Mouse (Mus musculus) heart, adult 2 months (tissue): ENCODE data around the gene Tap1. TPM values are rescaled to one million over a fixed set of nuclear protein-coding genes. Genes with fewer than 3 reads are reported as not detected.

Source experiments
- DNase-seq, 2 experiments: peaks; one replicate each; pipeline ENCODE4 v3.0.0; 2021
- H3K27ac ChIP-seq: fragments of 200-600 bp; 2 replicates; pipeline ENCODE4 v1.8.1; 2022
- H3K27me3 ChIP-seq: fragments of 200-500 bp; 2 replicates; pipeline ENCODE4 v1.6.1; 2012; ENCODE audit warnings: mild to moderate bottlenecking, low read length, inconsistent platforms, mixed read lengths; ENCODE audit not compliant: control insufficient read depth, insufficient read depth
- H3K36me3 ChIP-seq: fragments of 200-500 bp; 2 replicates; pipeline ENCODE4 v1.6.1; 2012; ENCODE audit warnings: low read length, inconsistent platforms; ENCODE audit not compliant: control insufficient read depth, insufficient read depth
- H3K4me1 ChIP-seq: fragments of 200-500 bp; 2 replicates; pipeline ENCODE4 v1.6.1; 2011; ENCODE audit warnings: low read length; ENCODE audit not compliant: control insufficient read depth, insufficient read depth
- H3K4me3 ChIP-seq: fragments of 200-600 bp; 2 replicates; pipeline ENCODE4 v1.8.1; 2022
- H3K79me2 ChIP-seq: fragments of 200-500 bp; replicated peaks from 2 replicates; pipeline ENCODE4 v1.6.1; 2012; ENCODE audit warnings: mild to moderate bottlenecking, inconsistent platforms, low read length, moderate library complexity, mixed read lengths; ENCODE audit not compliant: control insufficient read depth, insufficient read depth
- H3K9ac ChIP-seq: fragments of 200-500 bp; 2 replicates; pipeline ENCODE4 v1.6.1; 2012; ENCODE audit warnings: low read depth, mild to moderate bottlenecking, control low read depth, inconsistent platforms, low read length, mixed read lengths
- CTCF ChIP-seq: fragments of 200-600 bp; IDR thresholded peaks from 2 replicates; pipeline ENCODE4 v1.8.1; 2022; ENCODE audit warnings: antibody characterized with exemption, mild to moderate bottlenecking, moderate library complexity
- EP300 ChIP-seq: fragments of 200-500 bp; IDR thresholded peaks from 2 replicates; pipeline ENCODE4 v1.6.1; 2011; ENCODE audit warnings: low read depth, low read length, control low read depth; ENCODE audit not compliant: insufficient read depth
- POLR2A ChIP-seq: fragments of 200-500 bp; IDR thresholded peaks from 2 replicates; pipeline ENCODE4 v1.6.1; 2011; ENCODE audit warnings: mild to moderate bottlenecking, low read depth, low read length, control low read depth; ENCODE audit not compliant: insufficient read depth
- WGBS: fragments of 180-500 bp; shearing (Covaris S2); methylation state at CpG from one replicate; pipeline ENCODE4 v1.1.7; 2018; 5-methylcytosine and 5-hydroxymethylcytosine counted together
- intact Hi-C: fragments of 180-260 bp; cut with DNase I; formaldehyde crosslinking; loops from one replicate; pipeline ENCODE4 v1.15.1; 2025
- polyA plus RNA-seq: library from polyadenylated mRNA; depleted of rRNA; stranded (reverse); fragments of >200 nt; gene quantifications from 2 replicates; pipeline ENCODE4 v1.2.3, GENCODE M21; 2012
- total RNA-seq, 2 experiments: library from RNA; stranded (reverse); gene quantifications; 2 replicates each; pipeline ENCODE4 v1.2.3; 2021

The Tap1 gene
- total and polyA plus RNA-seq, 3 experiments: 3.4 to 11.7 (median 7.2) TPM

DNA sequence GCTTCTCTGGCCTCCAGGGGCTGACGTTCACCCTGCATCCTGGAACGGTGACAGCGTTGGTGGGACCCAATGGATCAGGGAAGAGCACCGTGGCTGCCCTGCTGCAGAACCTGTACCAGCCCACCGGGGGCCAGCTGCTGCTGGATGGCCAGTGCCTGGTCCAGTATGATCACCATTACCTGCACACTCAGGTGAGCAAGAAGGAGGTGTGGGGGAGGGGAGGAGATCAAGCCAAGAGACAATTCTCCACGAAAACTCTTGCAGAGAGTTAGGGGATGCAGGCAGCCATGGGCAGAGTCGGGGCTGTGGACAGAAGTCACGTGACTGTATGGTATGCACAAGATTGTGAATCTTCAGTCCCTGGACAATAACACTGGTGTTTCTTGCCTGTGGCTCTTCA is 6.1 kb downstream of the Tap1 start:
- Histone ChIP-seq H3K4me3 (no peak overlapping the region), H3K27me3 (no peaks in the 10 kb centered on the region), H3K36me3 (no peaks in the 10 kb centered on the region), H3K9ac (no peak overlapping the region), H3K4me1 (no peaks in the 10 kb centered on the region), H3K27ac (no peak overlapping the region), H3K79me2 (no peaks in the 10 kb centered on the region)
- intact Hi-C loops: no loop called here
- WGBS: 56% methylated on average over 8 of the region's 8 CpGs
- DNase-seq: no peak
- TF ChIP-seq POLR2A (no peak), EP300 (no peak), CTCF (no peak)

- Histone ChIP-seq H3K27me3 (no peaks in the 10 kb centered on the region), H3K4me1 (peaks cover 3% of the 10 kb centered on the region; the same call in 1 of the 2 replicates), H3K9ac (no peak overlapping the region), H3K27ac (no peak overlapping the region), H3K36me3 (no peaks in the 10 kb centered on the region), H3K79me2 (no peaks in the 10 kb centered on the region), H3K4me3 (no peak overlapping the region)
- DNase-seq: no peak
- intact Hi-C loops: no loop called here
- TF ChIP-seq CTCF: no peak
- TF ChIP-seq EP300: no peak
- no peak for TF ChIP-seq POLR2A
- WGBS: 76% methylated on average over 4 of the region's 4 CpGs
These were observed 7.4 kb downstream of the Tap1 start for GRCm38 (mm10) chr17:34194723-34195122.

GRCm38 (mm10) chr17:34196491-34196890 is 9.1 kb downstream of the Tap1 start:
- peak; percentile 27 to 47 for DNase-seq
- H3K79me2 ChIP-seq: no peaks in the 10 kb centered on the region
- no peak overlapping the region for H3K9ac ChIP-seq
- no peaks in the 10 kb centered on the region for H3K27me3 ChIP-seq
- 66% methylated on average over 12 of the region's 12 CpGs for WGBS
- H3K36me3 ChIP-seq: no peaks in the 10 kb centered on the region
- no peak overlapping the region for H3K4me3 ChIP-seq
- intact Hi-C loops: no loop called here
- TF ChIP-seq POLR2A: no peak
- TF ChIP-seq CTCF: no peak
- H3K27ac ChIP-seq: no peak overlapping the region
- H3K4me1 ChIP-seq: peaks cover 3% of the 10 kb centered on the region; the same call in 1 of the 2 replicates

GRCm38 (mm10) chr17:34196941-34197894 is 9.9 kb downstream of the Tap1 start, which contains the start of gene Psmb8:
Gene Psmb8 (plus strand): TSS chr17:34197721.
- Histone ChIP-seq H3K27me3 (no peaks in the 10 kb centered on the region), H3K79me2 (no peaks in the 10 kb centered on the region), H3K9ac (peak within 1 kb of the TSS; percentile 67), H3K4me1 (peaks cover 3% of the 10 kb centered on the region; the same call in 1 of the 2 replicates), H3K4me3 (peak within 1 kb of the TSS; percentile 44), H3K27ac (peak within 1 kb of the TSS; percentile 78), H3K36me3 (no peaks in the 10 kb centered on the region)
- peak; percentile 90 to 91 for DNase-seq
- intact Hi-C loops: loop anchor here (1.0 kb wide), 1 partner anchor 10 kb away; the partner anchor contains the start of genes Psmb9 and Tap1
- 12% methylated on average over 41 of the region's 41 CpGs for WGBS
- TF ChIP-seq POLR2A (peak; percentile 77), EP300 (no peak)

- DNase-seq: peak; percentile 76 to 84
- no peaks in the 10 kb centered on the region for H3K36me3 ChIP-seq
- peak overlapping the region; percentile 67 for H3K9ac ChIP-seq
- intact Hi-C loops: loop anchor here (1.0 kb wide), 1 partner anchor 11 kb away; the partner anchor contains the start of genes Psmb9 and Tap1
- peaks cover 3% of the 10 kb centered on the region; the same call in 1 of the 2 replicates for H3K4me1 ChIP-seq
- peak overlapping the region; percentile 44 for H3K4me3 ChIP-seq
- peak; percentile 52; the same call in 1 of the 2 replicates for TF ChIP-seq EP300
- no peak for TF ChIP-seq CTCF
- peak; percentile 79 for TF ChIP-seq POLR2A
- peak overlapping the region; percentile 78 for H3K27ac ChIP-seq
- H3K79me2 ChIP-seq: no peaks in the 10 kb centered on the region
- H3K27me3 ChIP-seq: no peaks in the 10 kb centered on the region
- WGBS: 2% methylated on average over 32 of the region's 32 CpGs
These were observed 10.7 kb downstream of the Tap1 start for GRCm38 (mm10) chr17:34197904-34198520.
